Mouse (Mus musculus): Measurements from ENCODE around the gene Slc25a13.

- TF ChIP-seq POLR2A (IDR thresholded peaks at IDR 0.05; ENCODE audit: extremely low read depth, insufficient read depth, low read length), result no peak
- no peak for TF ChIP-seq CTCF (IDR thresholded peaks at IDR 0.05; ENCODE audit: extremely low read depth, insufficient read depth, low read length)
Observed at GRCm38 (mm10) chr6:6217286-6217625, 283 bp upstream of the Slc25a13 start.
